Mouse (Mus musculus) gastrocnemius, postnatal 36 days (tissue): ENCODE measurements around the gene Rbms3. TPM values are rescaled to one million over a fixed set of nuclear protein-coding genes. Genes with fewer than 3 reads are reported as not detected.

ENCODE experiments used
- DNase-seq, 2 experiments: peaks; one replicate each; pipeline ENCODE4 v3.0.0; 2022
- intact Hi-C: fragments of 180-260 bp; cut with DNase I; formaldehyde crosslinking; loops from one replicate; pipeline ENCODE4 v1.15.1; 2025
- total RNA-seq, 2 experiments: library from RNA; stranded (reverse); gene quantifications; 2 replicates each; pipeline ENCODE4 v1.2.3; 2021

The Rbms3 gene
- total RNA-seq, 2 experiments from 2014 or later = 7.3 to 7.8 TPM

DNA sequence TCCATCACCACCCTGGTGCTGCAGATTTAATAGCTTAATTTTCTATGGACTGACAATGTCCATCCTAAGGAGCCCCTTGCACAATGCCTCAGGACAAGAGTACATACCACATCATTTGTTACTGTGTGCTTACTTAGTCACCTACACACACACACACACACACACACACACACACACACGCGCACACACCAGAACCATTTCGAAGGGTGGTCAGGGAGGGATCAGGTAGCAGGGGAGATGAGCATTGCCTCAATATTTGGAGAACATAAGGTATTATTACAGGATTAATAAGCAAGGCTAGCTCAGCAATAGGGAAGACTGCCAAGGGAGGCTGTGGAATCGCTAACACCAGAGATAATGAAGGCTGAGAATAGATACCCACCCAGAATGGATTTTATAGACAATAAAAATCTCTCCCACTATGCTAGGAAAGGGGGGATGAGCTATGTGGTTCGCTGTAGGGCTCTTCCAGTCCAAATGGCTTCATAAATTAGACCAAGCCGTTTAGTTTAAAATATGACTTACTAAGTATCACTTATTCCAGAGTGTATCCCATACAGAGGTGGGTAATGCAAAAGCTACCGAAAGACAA, 429.6 kb downstream of the Rbms3 start:
- no peak for DNase-seq
- intact Hi-C loops = no loop called here

- no peak for DNase-seq
- intact Hi-C loops = no loop called here
Observed at GRCm38 (mm10) chr9:117197531-117197930, 432.2 kb downstream of the Rbms3 start.

GRCm38 (mm10) chr9:117192565-117193540, 436.9 kb downstream of the Rbms3 start:
- intact Hi-C loops = no loop called here
- peak; percentile 45 to 50 for DNase-seq

GRCm38 (mm10) chr9:117192093-117192492, 437.6 kb downstream of the Rbms3 start:
- intact Hi-C loops = no loop called here
- DNase-seq = no peak

DNA sequence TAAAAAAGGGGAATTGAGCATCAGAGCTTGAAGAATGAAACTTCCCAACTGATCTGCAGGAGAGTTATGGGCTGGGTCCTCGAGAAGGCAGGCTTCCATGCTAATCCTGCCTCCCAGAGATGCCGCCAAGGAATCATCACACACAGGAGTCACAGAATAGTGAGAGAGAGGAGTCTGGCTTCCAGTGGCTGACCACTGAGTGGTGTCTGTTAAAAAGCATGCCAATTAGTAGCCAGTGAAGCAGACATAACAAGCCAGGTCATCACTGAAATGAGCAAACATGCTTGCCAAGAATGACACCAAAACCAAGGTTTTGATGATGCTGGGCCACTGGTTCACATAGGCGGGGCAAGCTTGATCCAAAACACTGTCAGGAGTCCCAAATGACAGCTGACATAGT, 441.3 kb downstream of the Rbms3 start:
- intact Hi-C loops = no loop called here
- no peak for DNase-seq

GRCm38 (mm10) chr9:117187116-117188034, 442.3 kb downstream of the Rbms3 start:
- intact Hi-C loops = no loop called here
- DNase-seq = no peak

DNA sequence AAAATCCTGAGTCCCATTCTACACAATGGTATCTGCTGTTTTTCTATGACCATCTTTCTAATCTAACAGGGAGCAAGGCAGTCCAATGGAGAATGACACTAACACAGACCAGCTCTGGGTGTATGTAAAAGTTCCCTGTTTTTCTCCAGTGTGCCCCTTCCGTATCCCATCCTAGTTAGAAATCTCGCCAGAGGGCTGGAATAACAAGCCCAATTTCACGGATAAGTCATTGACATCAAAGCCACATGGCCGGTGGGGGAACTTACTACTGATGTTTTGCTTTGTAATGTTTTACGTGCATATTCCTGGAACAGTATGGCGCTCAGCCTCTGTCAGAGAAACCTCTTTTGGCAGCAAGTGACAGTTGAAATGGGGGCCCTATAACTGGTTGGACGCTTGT, 449.1 kb downstream of the Rbms3 start:
- intact Hi-C loops = no loop called here
- no peak for DNase-seq

- intact Hi-C loops = no loop called here
- no peak for DNase-seq
Observed at GRCm38 (mm10) chr9:117178366-117178765, 451.3 kb downstream of the Rbms3 start.

- DNase-seq = no peak
- intact Hi-C loops = no loop called here
Observed at GRCm38 (mm10) chr9:117172526-117172925, 457.2 kb downstream of the Rbms3 start.

- intact Hi-C loops = no loop called here
- no peak for DNase-seq
Observed at GRCm38 (mm10) chr9:117169196-117169595, 460.5 kb downstream of the Rbms3 start.

GRCm38 (mm10) chr9:117163143-117163542, 466.6 kb downstream of the Rbms3 start:
- DNase-seq = no peak
- intact Hi-C loops = no loop called here

- intact Hi-C loops = no loop called here
- DNase-seq = no peak
Observed at GRCm38 (mm10) chr9:117161150-117161549, 468.6 kb downstream of the Rbms3 start.

DNA sequence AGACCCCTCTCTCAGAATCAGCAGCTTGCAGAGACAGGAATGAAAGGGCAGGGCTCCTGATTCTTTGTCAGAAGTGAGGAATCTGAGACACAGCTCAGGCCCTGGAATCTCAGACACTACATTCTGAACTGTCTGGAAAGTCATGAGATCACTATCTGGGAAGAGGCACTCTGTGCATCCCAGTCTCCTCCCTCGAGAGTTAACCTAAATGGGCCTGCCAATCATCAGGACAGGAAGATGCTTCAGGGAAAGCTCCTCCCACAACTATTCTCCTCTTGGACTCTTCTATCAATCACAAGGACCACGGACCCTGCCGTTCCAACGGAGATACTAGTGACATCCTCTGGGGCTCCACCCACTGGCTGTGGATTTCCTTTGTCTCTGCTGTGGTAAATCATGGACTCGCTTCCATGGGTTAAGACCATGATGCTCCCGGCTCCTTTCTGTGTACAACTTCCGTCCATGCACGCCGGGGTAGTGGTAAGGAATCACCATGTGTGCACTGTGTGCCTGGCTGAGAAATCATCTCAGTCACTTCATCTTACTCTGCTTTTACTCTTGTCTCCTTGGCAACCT, 473.3 kb downstream of the Rbms3 start:
- no peak for DNase-seq
- intact Hi-C loops = no loop called here

DNA sequence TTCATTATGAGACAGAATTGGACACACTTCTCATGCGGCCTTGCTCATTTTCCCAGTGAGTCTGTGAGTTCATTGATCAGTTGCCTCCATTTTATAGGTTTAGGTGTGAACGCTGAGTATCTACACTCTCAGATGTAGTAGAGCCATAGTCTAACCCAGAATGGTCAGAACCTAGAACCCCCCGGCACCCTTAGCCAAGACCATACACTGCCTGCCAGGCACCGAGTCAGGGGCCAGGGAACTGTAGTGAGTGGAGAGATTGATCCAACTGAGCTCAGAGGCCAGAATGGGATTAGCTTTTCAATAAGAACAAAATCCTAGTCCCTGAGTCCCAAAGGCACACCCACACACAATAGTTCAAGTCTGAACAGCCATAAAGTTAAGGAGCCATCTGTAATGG, 475.1 kb downstream of the Rbms3 start:
- DNase-seq = no peak
- intact Hi-C loops = no loop called here

GRCm38 (mm10) chr9:117153686-117154274, 475.9 kb downstream of the Rbms3 start:
- DNase-seq = no peak
- intact Hi-C loops = no loop called here

GRCm38 (mm10) chr9:117151951-117152350, 477.8 kb downstream of the Rbms3 start:
- intact Hi-C loops = no loop called here
- no peak for DNase-seq

GRCm38 (mm10) chr9:117144057-117144723, 485.5 kb downstream of the Rbms3 start:
- DNase-seq = no peak
- intact Hi-C loops = no loop called here

DNA sequence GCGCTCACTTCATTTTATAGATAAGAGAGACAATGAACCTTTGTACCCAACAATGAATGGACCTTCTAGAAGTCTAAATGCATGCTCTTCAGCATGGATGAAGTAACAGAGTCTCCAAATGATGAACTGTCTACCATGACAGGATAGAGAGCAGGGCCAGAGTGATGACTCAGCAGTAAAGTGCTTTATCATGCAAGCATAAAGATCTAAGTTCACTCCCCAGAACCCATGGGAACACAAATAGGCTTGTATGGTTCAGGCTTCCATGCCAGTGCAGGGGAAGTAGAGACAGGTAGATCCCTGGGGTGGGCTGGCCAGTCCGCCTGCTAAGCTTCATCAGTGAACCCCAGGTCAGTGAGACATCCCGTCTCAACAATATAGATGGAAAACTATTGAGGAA, 489.7 kb downstream of the Rbms3 start:
- intact Hi-C loops = no loop called here
- no peak for DNase-seq

GRCm38 (mm10) chr9:117136410-117136809, 493.3 kb downstream of the Rbms3 start:
- no peak for DNase-seq
- intact Hi-C loops = no loop called here

DNA sequence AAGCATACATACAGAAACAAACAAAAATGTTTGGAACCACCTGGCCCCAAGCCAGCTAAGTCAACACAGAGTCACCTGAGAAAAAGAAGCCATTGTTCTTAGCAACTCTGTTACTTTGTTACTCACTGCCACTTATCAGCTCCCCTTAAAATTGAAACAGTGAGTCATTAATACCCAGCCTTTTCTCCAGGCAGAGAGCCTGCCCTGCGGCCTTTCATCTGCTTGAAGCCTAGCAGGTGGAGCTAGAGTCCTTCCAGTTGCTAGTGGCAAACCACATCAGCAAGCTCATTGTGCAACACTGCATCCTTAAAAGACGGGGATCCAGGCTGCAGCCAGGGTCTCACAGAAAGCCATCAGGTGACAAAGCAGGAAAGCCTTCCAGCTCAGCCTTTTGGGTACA, 495.7 kb downstream of the Rbms3 start:
- DNase-seq = no peak
- intact Hi-C loops = no loop called here
